Mouse (Mus musculus) testis, adult 2 months (tissue): ENCODE measurements at regions not wholly inside any gene's neighbourhood (a gene's known extent, or its start where the extent isn't known, plus 50 kb on each side); places are given as distances from the start of the nearest gene placed in this dataset.

Experiments
- H3K27ac ChIP-seq: fragments of 200-500 bp; 2 replicates; pipeline ENCODE4 v1.5.1; 2012; ENCODE audit warnings: low read depth, low read length; ENCODE audit not compliant: control insufficient read depth, insufficient read depth
- H3K27me3 ChIP-seq: fragments of 200-500 bp; 2 replicates; pipeline ENCODE4 v1.6.1; 2012; ENCODE audit warnings: mild to moderate bottlenecking, low read length, moderate library complexity; ENCODE audit not compliant: control insufficient read depth, insufficient read depth
- H3K36me3 ChIP-seq: fragments of 200-500 bp; 2 replicates; pipeline ENCODE4 v1.6.1; 2012; ENCODE audit warnings: mild to moderate bottlenecking, low read length; ENCODE audit not compliant: control insufficient read depth, insufficient read depth
- H3K4me1 ChIP-seq: fragments of 200-500 bp; 2 replicates; pipeline ENCODE4 v1.6.1; 2012; ENCODE audit warnings: low read length; ENCODE audit not compliant: control insufficient read depth, insufficient read depth
- H3K4me3 ChIP-seq: fragments of 200-500 bp; 2 replicates; pipeline ENCODE4 v1.5.1; 2012; ENCODE audit warnings: low read depth, mild to moderate bottlenecking, low read length, moderate library complexity, mixed read lengths; ENCODE audit not compliant: control insufficient read depth
- CTCF ChIP-seq: fragments of 200-500 bp; IDR thresholded peaks from 2 replicates; pipeline ENCODE4 v1.5.1; 2012; ENCODE audit warnings: low read depth, mild to moderate bottlenecking, inconsistent platforms, low read length, moderate library complexity; ENCODE audit not compliant: control insufficient read depth, insufficient read depth, insufficient replicate concordance
- POLR2A ChIP-seq: fragments of 200-500 bp; IDR thresholded peaks from 2 replicates; pipeline ENCODE4 v1.6.1; 2012; ENCODE audit warnings: low read depth, mild to moderate bottlenecking, inconsistent platforms, low read length, moderate library complexity; ENCODE audit not compliant: control insufficient read depth

- TF ChIP-seq CTCF = no peak
- no peak for TF ChIP-seq POLR2A
- H3K36me3 ChIP-seq = no peaks in the 10 kb centered on the region
- H3K4me3 ChIP-seq = no peak overlapping the region
- no peaks in the 10 kb centered on the region for H3K27me3 ChIP-seq
- no peaks in the 10 kb centered on the region for H3K4me1 ChIP-seq
- no peak overlapping the region for H3K27ac ChIP-seq
Measured at GRCm38 (mm10) chr4:53915326-53915725, 89.5 kb downstream of the Tmem38b start.

DNA sequence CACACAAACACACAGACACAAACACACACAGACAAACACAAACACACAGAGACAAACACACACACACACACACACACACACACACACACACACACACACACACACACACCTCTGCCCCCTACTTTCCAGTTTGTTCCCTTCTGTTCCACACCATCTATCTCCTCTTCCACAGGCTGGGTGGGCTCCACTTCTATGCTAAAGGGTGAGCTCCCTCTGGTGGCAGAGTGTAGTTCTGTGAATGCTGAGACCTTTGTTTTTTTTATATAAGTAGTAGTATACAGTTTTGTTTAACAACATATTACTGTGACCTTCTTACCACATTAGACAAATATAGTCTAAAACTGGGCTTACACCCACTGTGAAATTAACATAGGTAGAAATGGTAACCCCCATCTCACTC lies 93.3 kb downstream of the Tmem38b start:
- TF ChIP-seq CTCF (no peak), POLR2A (no peak)

DNA sequence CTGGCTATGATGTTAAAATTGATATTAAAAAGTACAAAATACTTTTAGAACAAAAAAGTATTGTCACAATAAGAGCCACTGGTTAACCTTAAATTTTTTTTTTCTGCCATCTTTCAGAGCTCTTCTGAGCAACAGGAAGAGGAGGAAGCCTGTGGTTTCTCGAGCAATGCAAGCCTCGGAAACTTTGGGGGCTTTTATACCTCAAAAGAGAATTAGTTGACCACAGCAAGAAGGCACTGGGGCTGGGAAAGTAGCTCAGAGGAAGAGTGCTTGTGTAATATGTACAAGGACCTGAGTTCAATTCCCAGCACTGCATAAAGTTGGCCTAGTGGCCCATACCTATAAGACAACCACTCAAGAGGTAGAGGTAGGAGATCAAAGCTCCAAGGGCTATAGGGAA lies 94.7 kb downstream of the Tmem38b start:
- Histone ChIP-seq H3K4me3 (no peak overlapping the region), H3K27me3 (no peaks in the 10 kb centered on the region), H3K27ac (no peak overlapping the region), H3K4me1 (no peaks in the 10 kb centered on the region), H3K36me3 (no peaks in the 10 kb centered on the region)
- no peak for TF ChIP-seq CTCF
- no peak for TF ChIP-seq POLR2A

More for the DNA sequence above, 93.3 kb downstream of the Tmem38b start:
- Histone ChIP-seq H3K27ac (no peak overlapping the region), H3K27me3 (no peaks in the 10 kb centered on the region), H3K4me1 (no peaks in the 10 kb centered on the region), H3K36me3 (no peaks in the 10 kb centered on the region), H3K4me3 (no peak overlapping the region)

DNA sequence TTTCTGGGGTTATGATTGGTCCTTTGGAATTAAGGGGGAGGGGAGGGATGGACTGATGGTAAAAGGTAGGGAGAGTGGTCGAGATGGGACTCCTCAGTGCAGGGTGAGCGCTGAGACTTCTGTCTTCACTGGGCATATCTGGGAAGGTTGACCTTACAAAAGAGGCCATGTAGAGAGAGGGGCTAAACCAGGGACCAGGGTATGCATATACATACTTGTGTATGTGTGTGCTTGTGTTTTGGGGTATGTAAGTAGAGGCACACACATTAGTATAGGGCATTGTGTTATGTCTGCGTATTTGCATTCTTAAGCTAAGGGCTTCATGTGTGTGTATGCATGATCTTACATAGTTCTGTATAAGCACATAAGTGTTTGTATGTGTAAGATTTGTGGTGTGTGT lies 105.2 kb downstream of the Tmem38b start:
- H3K27me3 ChIP-seq = no peaks in the 10 kb centered on the region
- H3K4me1 ChIP-seq = peaks cover 5% of the 10 kb centered on the region
- no peak overlapping the region for H3K27ac ChIP-seq
- TF ChIP-seq POLR2A (no peak), CTCF (no peak)
- H3K4me3 ChIP-seq = no peak overlapping the region
- no peaks in the 10 kb centered on the region for H3K36me3 ChIP-seq

DNA sequence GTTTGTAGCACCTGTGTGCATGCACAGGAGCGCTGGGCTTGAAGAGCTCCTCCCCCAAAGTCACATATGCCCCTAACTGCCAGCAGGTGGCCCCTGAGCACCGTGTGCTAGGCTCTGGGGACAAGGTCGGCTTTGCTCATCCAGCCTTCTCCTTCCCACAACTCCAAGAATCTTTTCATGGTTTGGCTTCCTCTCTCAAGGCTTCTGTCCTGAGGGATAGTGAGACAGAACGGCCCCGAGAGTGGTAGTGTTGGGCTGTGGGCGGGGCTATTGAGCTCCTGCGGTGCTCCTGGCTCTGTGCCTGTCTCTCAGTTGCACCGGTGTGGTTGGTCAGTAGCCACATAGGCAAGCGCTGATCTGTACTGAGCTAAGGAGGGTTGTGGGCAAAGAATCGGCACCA lies 105.7 kb downstream of the Tmem38b start:
- Histone ChIP-seq H3K4me3 (no peak overlapping the region; the same call in 1 of the 2 replicates), H3K27me3 (no peaks in the 10 kb centered on the region), H3K4me1 (peaks cover 5% of the 10 kb centered on the region), H3K27ac (no peak overlapping the region), H3K36me3 (no peaks in the 10 kb centered on the region)
- TF ChIP-seq CTCF = peak; percentile 69; the same call in 1 of the 2 replicates
- no peak for TF ChIP-seq POLR2A

- H3K36me3 ChIP-seq = no peaks in the 10 kb centered on the region
- TF ChIP-seq CTCF (no peak), POLR2A (no peak)
Measured at GRCm38 (mm10) chr4:53935306-53935705, 109.5 kb downstream of the Tmem38b start.

DNA sequence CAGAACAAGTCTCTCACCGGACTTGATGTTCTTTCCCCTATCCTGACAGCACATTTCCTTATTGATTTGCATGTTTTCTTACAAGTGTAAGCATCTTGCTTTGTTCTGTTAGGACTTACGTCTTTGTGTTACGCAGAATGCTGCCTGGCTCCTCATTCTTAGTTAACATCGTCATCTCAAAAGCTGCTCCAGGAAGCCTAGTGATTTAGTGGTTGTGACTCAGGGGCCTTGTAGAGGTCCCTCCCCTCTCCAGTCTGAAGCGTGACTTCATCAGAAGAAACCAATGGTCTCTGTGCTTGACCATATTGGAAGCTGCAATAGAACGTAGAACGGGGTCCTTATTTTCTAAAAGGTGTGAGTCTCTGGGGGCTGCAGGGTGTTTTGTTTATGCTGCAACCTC lies 122.9 kb downstream of the Tmem38b start:
- TF ChIP-seq CTCF (no peak), POLR2A (no peak)
- H3K27me3 ChIP-seq = no peaks in the 10 kb centered on the region
- no peaks in the 10 kb centered on the region for H3K4me1 ChIP-seq
- no peaks in the 10 kb centered on the region for H3K36me3 ChIP-seq
- H3K4me3 ChIP-seq = no peak overlapping the region
- H3K27ac ChIP-seq = no peak overlapping the region

More at GRCm38 (mm10) chr4:53935306-53935705, 109.5 kb downstream of the Tmem38b start:
- Histone ChIP-seq H3K4me3 (no peak overlapping the region), H3K27me3 (no peaks in the 10 kb centered on the region), H3K27ac (no peak overlapping the region), H3K4me1 (peaks cover 5% of the 10 kb centered on the region)

DNA sequence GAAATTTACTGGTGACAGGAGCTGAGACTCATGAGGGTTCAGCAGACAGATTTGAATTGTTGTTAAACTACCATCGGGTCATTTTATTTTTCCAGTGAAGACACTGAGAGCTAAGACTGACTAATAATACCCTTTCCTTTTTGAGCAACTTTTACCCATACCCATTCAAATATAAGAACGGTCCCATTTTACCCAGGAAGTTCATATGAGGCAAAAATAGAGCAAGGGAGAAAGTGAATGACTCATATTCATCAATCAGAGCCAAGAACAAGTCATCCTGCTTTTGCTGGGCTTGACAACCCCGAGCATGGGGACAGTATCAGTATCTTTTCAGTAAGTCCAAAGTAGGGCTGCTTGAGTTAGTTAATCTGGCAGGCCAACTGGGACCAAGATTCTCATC lies 123.3 kb downstream of the Tmem38b start:
- H3K36me3 ChIP-seq = no peaks in the 10 kb centered on the region
- no peak overlapping the region for H3K4me3 ChIP-seq
- TF ChIP-seq CTCF (no peak), POLR2A (no peak)
- no peaks in the 10 kb centered on the region for H3K4me1 ChIP-seq
- H3K27me3 ChIP-seq = no peaks in the 10 kb centered on the region
- H3K27ac ChIP-seq = no peak overlapping the region

GRCm38 (mm10) chr4:53950496-53950895 lies 124.7 kb downstream of the Tmem38b start:
- Histone ChIP-seq H3K27ac (no peak overlapping the region), H3K27me3 (no peaks in the 10 kb centered on the region), H3K4me1 (no peaks in the 10 kb centered on the region), H3K4me3 (no peak overlapping the region), H3K36me3 (no peaks in the 10 kb centered on the region)
- no peak for TF ChIP-seq CTCF
- TF ChIP-seq POLR2A = no peak
